8 mouse cellular contexts compared by ENCODE assay signal in the genomic region with DNA sequence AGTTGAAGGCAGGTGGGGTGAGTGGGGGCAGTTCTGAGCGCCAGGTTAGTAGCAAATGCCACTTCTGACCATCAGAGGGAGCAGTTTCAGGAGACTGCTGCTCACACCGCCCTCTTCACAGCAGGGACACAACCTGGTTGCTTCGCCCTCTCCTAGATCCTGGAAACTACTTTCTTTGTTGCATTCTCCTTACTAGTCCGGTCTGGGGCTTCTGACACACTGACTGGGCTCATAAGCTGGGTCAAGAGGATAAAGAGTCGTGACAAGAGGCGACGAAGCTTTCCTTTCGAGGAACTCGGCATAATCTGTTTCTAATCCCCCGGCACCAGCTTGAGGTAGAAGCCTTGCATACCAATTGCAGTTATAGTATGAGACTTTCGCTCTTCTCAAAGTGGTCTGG.
DNase-seq lines count a peak whose midpoint lies in the region; ATAC-seq and TF ChIP-seq lines count a peak whose summit lies in the region.

No protein-coding gene starts in this region.

- H3K9ac ChIP-seq in ES-E14 (ENCODE audit: insufficient read depth, low read depth, low read length, poor library complexity, severe bottlenecking) = 0 out of 2 replicates have a peak overlapping the region, but pooled peaks have one; percentile 30
- H3K9ac ChIP-seq in forebrain, embryonic 14.5 days (ENCODE audit: low read length) = no peak overlapping the region
- no peak overlapping the region for H3K9ac ChIP-seq in hindbrain, embryonic 14.5 days

- H3K4me1 ChIP-seq in ES-E14 (ENCODE audit: control insufficient read depth in 2 of 2, insufficient read depth in 2 of 2, low read length in 2 of 2, poor library complexity in 1 of 2) = no peaks in the 10 kb centered on the region; a peak in 1 of 4 replicates
- no peaks in the 10 kb centered on the region for H3K4me1 ChIP-seq in forebrain, embryonic 14.5 days (ENCODE audit: control insufficient read depth, insufficient read depth, low read length)
- no peaks in the 10 kb centered on the region for H3K4me1 ChIP-seq in hindbrain, embryonic 14.5 days (replicated peaks; ENCODE audit: control insufficient read depth, insufficient read depth, low read length)

- H3K27me3 ChIP-seq in forebrain, embryonic 14.5 days (replicated peaks; ENCODE audit: control insufficient read depth, insufficient read depth, low read length) = no peaks in the 10 kb centered on the region
- no peaks in the 10 kb centered on the region for H3K27me3 ChIP-seq in hindbrain, embryonic 14.5 days (ENCODE audit: control insufficient read depth, insufficient read depth, low read length)

- H3K4me2 ChIP-seq in forebrain, embryonic 14.5 days (ENCODE audit: low read length) = peak overlapping the region; percentile 33
- peak overlapping the region; percentile 36 for H3K4me2 ChIP-seq in hindbrain, embryonic 14.5 days (replicated peaks)

- 0 out of 4 replicates have a peak overlapping the region, but pooled peaks of 1 of the 2 experiments have one; percentile 35 for H3K4me3 ChIP-seq in ES-E14 (ENCODE audit: insufficient read depth in 1 of 2, low read depth in 1 of 2, low read length in 2 of 2, poor library complexity in 1 of 2, severe bottlenecking in 1 of 2)
- H3K4me3 ChIP-seq in forebrain, embryonic 14.5 days (ENCODE audit: low read depth, low read length) = no peak overlapping the region
- no peak overlapping the region for H3K4me3 ChIP-seq in hindbrain, embryonic 14.5 days (replicated peaks; ENCODE audit: low read length)

- in situ Hi-C loops in ES-E14 (cut with MboI; ENCODE audit: low sequenced_read_pairs in 2 of 2, unreplicated experiment in 2 of 2) = no loop called here

- ATAC-seq in forebrain, embryonic 14.5 days = no peak
- ATAC-seq in hindbrain, embryonic 14.5 days (ENCODE audit: low FRiP score) = no peak

- TF ChIP-seq CTCF in brain, embryonic 14.5 days (IDR thresholded peaks at IDR 0.05; ENCODE audit: borderline replicate concordance, extremely low read depth, insufficient read depth, insufficient read length) = peak; percentile 60

- H3K36me3 ChIP-seq in ES-E14 (ENCODE audit: control insufficient read depth, insufficient read depth, low read length, poor library complexity, severe bottlenecking) = no peaks in the 10 kb centered on the region
- H3K36me3 ChIP-seq in forebrain, embryonic 14.5 days (ENCODE audit: control insufficient read depth, insufficient read depth, low read length) = no peaks in the 10 kb centered on the region
- no peaks in the 10 kb centered on the region for H3K36me3 ChIP-seq in hindbrain, embryonic 14.5 days (replicated peaks; ENCODE audit: control insufficient read depth, insufficient read depth)

- peak; percentile 50 for DNase-seq in ES-E14 (ENCODE audit: low read depth, low spot score)
- peak; percentile 45 for DNase-seq in brain, embryonic 14.5 days (ENCODE audit: low read depth)
- no peak for DNase-seq in forebrain, embryonic 14.5 days (ENCODE audit: low spot score)
- DNase-seq in hindbrain, embryonic 14.5 days (ENCODE audit: low spot score) = no peak
- peak; percentile 26 to 35 for DNase-seq in layer of hippocampus, postnatal 14 days (ENCODE audit: low spot score in 2 of 2)
- peak; percentile 70 for DNase-seq in lung, postnatal 10 days
- DNase-seq in retina, embryonic 14.5 days (ENCODE audit: low spot score) = peak; percentile 76
- peak; percentile 62 for DNase-seq in urinary bladder, postnatal 14 days (ENCODE audit: low spot score)

- H3K27ac ChIP-seq in ES-E14 (ENCODE audit: insufficient read depth, low read depth, low read length, poor library complexity, severe bottlenecking) = no peak overlapping the region
- no peak overlapping the region for H3K27ac ChIP-seq in forebrain, embryonic 14.5 days (ENCODE audit: low read depth, low read length)
- H3K27ac ChIP-seq in hindbrain, embryonic 14.5 days = no peak overlapping the region

- WGBS in forebrain, embryonic 14.5 days = 19% methylated on average over 11 of the region's 11 CpGs
- WGBS in hindbrain, embryonic 14.5 days = 31% methylated on average over 11 of the region's 11 CpGs

- TF ChIP-seq POLR2A in brain, embryonic 14.5 days (IDR thresholded peaks at IDR 0.05; ENCODE audit: borderline replicate concordance, extremely low read depth, insufficient read depth, insufficient read length, poor library complexity, severe bottlenecking) = no peak

- no peaks in the 10 kb centered on the region for H3K9me3 ChIP-seq in ES-E14 (ENCODE audit: control insufficient read depth, insufficient read depth, low read depth, low read length)
- no peaks in the 10 kb centered on the region for H3K9me3 ChIP-seq in forebrain, embryonic 14.5 days (replicated peaks; ENCODE audit: control insufficient read depth, low read length)
- H3K9me3 ChIP-seq in hindbrain, embryonic 14.5 days (ENCODE audit: control insufficient read depth, low read length) = no peaks in the 10 kb centered on the region

TF ChIP-seq in ES-E14, 5 proteins besides CTCF, POLR2A, EP300 and RAD21:
- TF ChIP-seq HCFC1 (IDR thresholded peaks at IDR 0.05; ENCODE audit: borderline replicate concordance, insufficient read depth, low read length) (no peak), CHD2 (IDR thresholded peaks at IDR 0.05; ENCODE audit: low read depth, low read length) (no peak), MAFK (IDR thresholded peaks at IDR 0.05; ENCODE audit: insufficient read depth, low read depth, low read length) (no peak), ZC3H11A (IDR thresholded peaks at IDR 0.05; ENCODE audit: borderline replicate concordance, low read depth, low read length) (no peak), ZNF384 (IDR thresholded peaks at IDR 0.05; ENCODE audit: low read depth, low read length) (no peak)

Comparison
In these comparisons a context has a peak if more than half of its experiments do, and no peak if none do; other contexts are left out.
1. DNase-seq: peak in ES-E14 (single experiment), brain, embryonic 14.5 days (single experiment), layer of hippocampus, postnatal 14 days (2 of 2), lung, postnatal 10 days (single experiment), retina, embryonic 14.5 days (single experiment) and urinary bladder, postnatal 14 days (single experiment); none in forebrain, embryonic 14.5 days (single experiment) and hindbrain, embryonic 14.5 days (single experiment).